11 mouse cellular contexts compared by ENCODE assay signal in genomic region chr19:8710057-8710456, GRCm38 (mm10). TPM values are rescaled to one million over a fixed set of nuclear protein-coding genes. Genes with fewer than 3 reads are reported as not detected.
DNase-seq lines count a peak whose midpoint lies in the region; ATAC-seq and TF ChIP-seq lines count a peak whose summit lies in the region.
"Had no signal": no experiment of that assay in that cellular context is flagged by ENCODE, and none has a peak within 500 bp of the region (broad histone marks: within the 10 kb centered on the region; RNA-seq: fewer than 3 reads in every experiment).

No protein-coding gene starts in this region.

- TF ChIP-seq EP300 in lung, postnatal 0 days (IDR thresholded peaks at IDR 0.05), result no peak

- H3K9ac ChIP-seq in hindbrain, postnatal 0 days (replicated peaks; ENCODE audit: low read length), result no peak overlapping the region
- H3K9ac ChIP-seq in hindbrain, embryonic 12.5 days, result no peak overlapping the region
- no peak overlapping the region for H3K9ac ChIP-seq in embryonic facial prominence, embryonic 15.5 days
- no peak overlapping the region; the same call in 1 of the 2 replicates for H3K9ac ChIP-seq in lung, postnatal 0 days (replicated peaks; ENCODE audit: low read depth)
- H3K9ac ChIP-seq: neural tube, embryonic 12.5 days had no signal

- no peaks in the 10 kb centered on the region for H3K9me3 ChIP-seq in hindbrain, postnatal 0 days (ENCODE audit: low read length)
- no peaks in the 10 kb centered on the region for H3K9me3 ChIP-seq in hindbrain, embryonic 12.5 days (replicated peaks)
- no peaks in the 10 kb centered on the region for H3K9me3 ChIP-seq in embryonic facial prominence, embryonic 15.5 days (replicated peaks)
- H3K9me3 ChIP-seq in lung, postnatal 0 days (ENCODE audit: low read length), result no peaks in the 10 kb centered on the region
- H3K9me3 ChIP-seq: neural tube, embryonic 12.5 days had no signal

- no peak overlapping the region for H3K4me2 ChIP-seq in hindbrain, postnatal 0 days (ENCODE audit: low read depth, low read length)
- H3K4me2 ChIP-seq in hindbrain, embryonic 12.5 days (replicated peaks), result no peak overlapping the region
- H3K4me2 ChIP-seq in embryonic facial prominence, embryonic 15.5 days (replicated peaks), result no peak overlapping the region; the same call in 1 of the 2 replicates
- no peak overlapping the region; the same call in 1 of the 2 replicates for H3K4me2 ChIP-seq in lung, postnatal 0 days (replicated peaks; ENCODE audit: low read depth, low read length)

- peak overlapping the region; percentile 67 for H3K27ac ChIP-seq in hindbrain, postnatal 0 days
- no peak overlapping the region for H3K27ac ChIP-seq in hindbrain, embryonic 12.5 days
- H3K27ac ChIP-seq in embryonic facial prominence, embryonic 15.5 days (replicated peaks), result peak overlapping the region; percentile 75
- H3K27ac ChIP-seq in lung, postnatal 0 days (ENCODE audit: low read length), result peak overlapping the region; percentile 48
- H3K27ac ChIP-seq: neural tube, embryonic 12.5 days had no signal

- H3K27me3 ChIP-seq in hindbrain, postnatal 0 days (ENCODE audit: insufficient read depth, low read length), result no peaks in the 10 kb centered on the region
- H3K27me3 ChIP-seq in hindbrain, embryonic 12.5 days, result no peaks in the 10 kb centered on the region
- no peaks in the 10 kb centered on the region for H3K27me3 ChIP-seq in embryonic facial prominence, embryonic 15.5 days
- no peaks in the 10 kb centered on the region for H3K27me3 ChIP-seq in lung, postnatal 0 days (replicated peaks; ENCODE audit: insufficient read depth, low read length)
- H3K27me3 ChIP-seq: neural tube, embryonic 12.5 days had no signal

- no peak for TF ChIP-seq CTCF in hindbrain, postnatal 0 days (IDR thresholded peaks at IDR 0.05; ENCODE audit: low read depth)
- no peak for TF ChIP-seq CTCF in lung, postnatal 0 days (IDR thresholded peaks at IDR 0.05)

- peak; percentile 76 for DNase-seq in hindbrain, postnatal 0 days (ENCODE audit: low spot score)
- DNase-seq in Muller cell, postnatal 12 days (ENCODE audit: inconsistent ontology term), result peak; percentile 85
- peak; percentile 78 for DNase-seq in lung, postnatal 0 days (ENCODE audit: low spot score)
- no peak for DNase-seq in cerebellum, adult 8-10 months
- no peak for DNase-seq in frontal cortex, postnatal 25 days (ENCODE audit: low spot score in 2 of 2)
- DNase-seq: cerebellum, adult 9-11 months; layer of hippocampus, postnatal 36 days had no signal

- no peak overlapping the region for H3K4me3 ChIP-seq in hindbrain, postnatal 0 days (ENCODE audit: low read length)
- H3K4me3 ChIP-seq in hindbrain, embryonic 12.5 days, result no peak overlapping the region
- no peak overlapping the region for H3K4me3 ChIP-seq in embryonic facial prominence, embryonic 15.5 days (replicated peaks)
- no peak overlapping the region for H3K4me3 ChIP-seq in lung, postnatal 0 days (ENCODE audit: low read depth, low read length)
- H3K4me3 ChIP-seq: neural tube, embryonic 12.5 days had no signal

- H3K36me3 ChIP-seq in hindbrain, postnatal 0 days (ENCODE audit: insufficient read depth, low read length), result peaks cover 39% of the 10 kb centered on the region
- peaks cover 47% of the 10 kb centered on the region for H3K36me3 ChIP-seq in hindbrain, embryonic 12.5 days
- peaks cover 49% of the 10 kb centered on the region for H3K36me3 ChIP-seq in embryonic facial prominence, embryonic 15.5 days
- H3K36me3 ChIP-seq in lung, postnatal 0 days (ENCODE audit: insufficient read depth, low read length), result peaks cover 32% of the 10 kb centered on the region

- WGBS in hindbrain, postnatal 0 days, result 65% methylated on average over 2 of the region's 2 CpGs
- 97% methylated on average over 2 of the region's 2 CpGs for WGBS in hindbrain, embryonic 12.5 days
- 52% methylated on average over 2 of the region's 2 CpGs for WGBS in embryonic facial prominence, embryonic 15.5 days
- WGBS in lung, postnatal 0 days, result 69% methylated on average over 2 of the region's 2 CpGs

- no peak for ATAC-seq in hindbrain, postnatal 0 days
- ATAC-seq in hindbrain, embryonic 12.5 days (ENCODE audit: low FRiP score), result no peak
- no peak for ATAC-seq in embryonic facial prominence, embryonic 15.5 days (ENCODE audit: insufficient number of reproducible peaks, low FRiP score, low TSS enrichment, low read depth)
- ATAC-seq in lung, postnatal 0 days, result no peak

- peaks cover 14% of the 10 kb centered on the region for H3K4me1 ChIP-seq in hindbrain, postnatal 0 days (ENCODE audit: insufficient read depth, low read length)
- peaks cover 30% of the 10 kb centered on the region for H3K4me1 ChIP-seq in hindbrain, embryonic 12.5 days
- peaks cover 42% of the 10 kb centered on the region for H3K4me1 ChIP-seq in embryonic facial prominence, embryonic 15.5 days
- peaks cover 21% of the 10 kb centered on the region; the same call in 1 of the 2 replicates for H3K4me1 ChIP-seq in lung, postnatal 0 days (ENCODE audit: insufficient read depth, low read depth, low read length)

RNA-seq across cellular contexts. Expression of gene Slc3a2, which starts 13.1 kb away (rescaled TPM):
- total RNA-seq in hindbrain, postnatal 0 days (2014; rRNA removed), result 154 and 155 TPM in 2 replicates
- polyA plus RNA-seq in hindbrain, postnatal 0 days (2015; fragmentation: Nextera tagmentation; extraction: Ambion mirVana), result 235 and 250 TPM in 2 replicates
- 126 and 127 TPM in 2 replicates for polyA plus RNA-seq in hindbrain, embryonic 12.5 days (2016; fragmentation: Nextera tagmentation; extraction: Ambion mirVana)
- polyA plus RNA-seq in embryonic facial prominence, embryonic 15.5 days (2015; fragmentation: Nextera tagmentation; extraction: Ambion mirVana), result 122 and 128 TPM in 2 replicates
- 91.8 and 97.9 TPM in 2 replicates for polyA plus RNA-seq in lung, postnatal 0 days (2015; fragmentation: Nextera tagmentation; extraction: Ambion mirVana)

RNA-seq across cellular contexts. Expression of gene Wdr74, which starts 25.6 kb away (rescaled TPM):
- total RNA-seq in hindbrain, postnatal 0 days (2014; rRNA removed), result 46.7 and 49.7 TPM in 2 replicates
- 78.7 and 79.2 TPM in 2 replicates for polyA plus RNA-seq in hindbrain, postnatal 0 days (2015; fragmentation: Nextera tagmentation; extraction: Ambion mirVana)
- polyA plus RNA-seq in hindbrain, embryonic 12.5 days (2016; fragmentation: Nextera tagmentation; extraction: Ambion mirVana), result 72.6 and 73.3 TPM in 2 replicates
- 89.0 and 90.8 TPM in 2 replicates for polyA plus RNA-seq in embryonic facial prominence, embryonic 15.5 days (2015; fragmentation: Nextera tagmentation; extraction: Ambion mirVana)
- 45.3 and 48.7 TPM in 2 replicates for polyA plus RNA-seq in lung, postnatal 0 days (2015; fragmentation: Nextera tagmentation; extraction: Ambion mirVana)

RNA-seq across cellular contexts. Expression of gene 1700092M07Rik, which starts 30.5 kb away (rescaled TPM):
- not detected in 2 replicates for total RNA-seq in hindbrain, postnatal 0 days (2014; rRNA removed)
- polyA plus RNA-seq in hindbrain, postnatal 0 days (2015; fragmentation: Nextera tagmentation; extraction: Ambion mirVana), result 0.66 and 0.85 TPM in 2 replicates
- 2.4 and 4.5 TPM in 2 replicates for polyA plus RNA-seq in hindbrain, embryonic 12.5 days (2016; fragmentation: Nextera tagmentation; extraction: Ambion mirVana)
- 0.70 and 1.2 TPM in 2 replicates for polyA plus RNA-seq in embryonic facial prominence, embryonic 15.5 days (2015; fragmentation: Nextera tagmentation; extraction: Ambion mirVana)
- 0.75 and 0.82 TPM in 2 replicates for polyA plus RNA-seq in lung, postnatal 0 days (2015; fragmentation: Nextera tagmentation; extraction: Ambion mirVana)
- total RNA-seq: gastrocnemius, adult 8-10 months had no signal

RNA-seq across cellular contexts. Expression of gene Stx5a, which starts 31.2 kb away (rescaled TPM):
- 84.4 and 110 TPM in 2 replicates for total RNA-seq in hindbrain, postnatal 0 days (2014; rRNA removed)
- 95.3 and 104 TPM in 2 replicates for polyA plus RNA-seq in hindbrain, postnatal 0 days (2015; fragmentation: Nextera tagmentation; extraction: Ambion mirVana)
- 128 and 132 TPM in 2 replicates for polyA plus RNA-seq in hindbrain, embryonic 12.5 days (2016; fragmentation: Nextera tagmentation; extraction: Ambion mirVana)
- 168 and 175 TPM in 2 replicates for polyA plus RNA-seq in embryonic facial prominence, embryonic 15.5 days (2015; fragmentation: Nextera tagmentation; extraction: Ambion mirVana)
- polyA plus RNA-seq in lung, postnatal 0 days (2015; fragmentation: Nextera tagmentation; extraction: Ambion mirVana), result 130 and 143 TPM in 2 replicates

RNA-seq across cellular contexts. Expression of gene Chrm1, which starts 46.5 kb away (rescaled TPM):
- total RNA-seq in hindbrain, postnatal 0 days (2014; rRNA removed), result 1.3 and 2.4 TPM in 2 replicates
- 0.80 and 0.88 TPM in 2 replicates for polyA plus RNA-seq in hindbrain, postnatal 0 days (2015; fragmentation: Nextera tagmentation; extraction: Ambion mirVana)
- polyA plus RNA-seq in hindbrain, embryonic 12.5 days (2016; fragmentation: Nextera tagmentation; extraction: Ambion mirVana), result 0.61 and 0.94 TPM in 2 replicates
- 0.76 and 0.83 TPM in 2 replicates for polyA plus RNA-seq in embryonic facial prominence, embryonic 15.5 days (2015; fragmentation: Nextera tagmentation; extraction: Ambion mirVana)
- 0.14 and 0.21 TPM in 2 replicates for polyA plus RNA-seq in lung, postnatal 0 days (2015; fragmentation: Nextera tagmentation; extraction: Ambion mirVana)
- total RNA-seq: gastrocnemius, adult 8-10 months had no signal

Comparison
In these comparisons a context has a peak if more than half of its experiments do, and no peak if none do; other contexts are left out.
1. DNase-seq: peak in hindbrain, postnatal 0 days (single experiment), Muller cell, postnatal 12 days (single experiment) and lung, postnatal 0 days (single experiment); none in cerebellum, adult 8-10 months (single experiment) and frontal cortex, postnatal 25 days (0 of 2).